Mouse (Mus musculus): ENCODE results near the gene Upk3a. TPM values are rescaled to one million over a fixed set of nuclear protein-coding genes. Genes with fewer than 3 reads are reported as not detected.
"Not testable (repeated sequence)": the region's sequence is repeated elsewhere in the genome, so short reads cannot be mapped to it uniquely, and the experiment has no call there.

The Upk3a gene
- polyA plus RNA-seq, 1 experiment from 2014 or later, result not detected

DNA sequence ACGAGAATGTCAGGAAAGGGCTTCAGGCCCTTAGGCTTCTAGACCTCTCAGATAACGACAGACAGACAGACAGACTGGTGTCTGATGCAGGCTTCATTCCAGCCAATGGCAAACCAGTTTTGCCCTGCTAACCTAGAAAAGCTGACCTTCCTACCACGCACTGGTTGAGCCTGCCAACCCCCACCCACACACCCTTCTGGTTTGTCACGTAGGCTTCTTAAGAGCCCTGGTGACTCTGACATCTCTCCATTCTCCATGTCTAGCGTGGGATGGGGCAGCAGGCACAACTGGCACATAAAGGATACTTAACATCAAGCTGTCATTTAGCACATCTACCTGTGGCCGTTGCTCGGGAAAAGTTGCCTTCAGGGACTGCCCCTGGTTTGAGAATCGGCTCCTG is 7.3 kb upstream of the Upk3a start:
- H3K27ac ChIP-seq, result no peak overlapping the region
- no peak overlapping the region for H3K4me2 ChIP-seq
- no peak for ATAC-seq (ENCODE audit: insufficient number of reproducible peaks, insufficient read depth, low FRiP score, low TSS enrichment, low read depth)
- no peaks in the 10 kb centered on the region for H3K27me3 ChIP-seq
- H3K36me3 ChIP-seq, result no peaks in the 10 kb centered on the region
- 79% methylated on average over 8 of the region's 8 CpGs for WGBS
- no peaks in the 10 kb centered on the region for H3K9me3 ChIP-seq
- H3K4me3 ChIP-seq (replicated peaks), result no peak overlapping the region
- H3K4me1 ChIP-seq (replicated peaks), result peaks cover 14% of the 10 kb centered on the region
- H3K9ac ChIP-seq (replicated peaks), result no peak overlapping the region

DNA sequence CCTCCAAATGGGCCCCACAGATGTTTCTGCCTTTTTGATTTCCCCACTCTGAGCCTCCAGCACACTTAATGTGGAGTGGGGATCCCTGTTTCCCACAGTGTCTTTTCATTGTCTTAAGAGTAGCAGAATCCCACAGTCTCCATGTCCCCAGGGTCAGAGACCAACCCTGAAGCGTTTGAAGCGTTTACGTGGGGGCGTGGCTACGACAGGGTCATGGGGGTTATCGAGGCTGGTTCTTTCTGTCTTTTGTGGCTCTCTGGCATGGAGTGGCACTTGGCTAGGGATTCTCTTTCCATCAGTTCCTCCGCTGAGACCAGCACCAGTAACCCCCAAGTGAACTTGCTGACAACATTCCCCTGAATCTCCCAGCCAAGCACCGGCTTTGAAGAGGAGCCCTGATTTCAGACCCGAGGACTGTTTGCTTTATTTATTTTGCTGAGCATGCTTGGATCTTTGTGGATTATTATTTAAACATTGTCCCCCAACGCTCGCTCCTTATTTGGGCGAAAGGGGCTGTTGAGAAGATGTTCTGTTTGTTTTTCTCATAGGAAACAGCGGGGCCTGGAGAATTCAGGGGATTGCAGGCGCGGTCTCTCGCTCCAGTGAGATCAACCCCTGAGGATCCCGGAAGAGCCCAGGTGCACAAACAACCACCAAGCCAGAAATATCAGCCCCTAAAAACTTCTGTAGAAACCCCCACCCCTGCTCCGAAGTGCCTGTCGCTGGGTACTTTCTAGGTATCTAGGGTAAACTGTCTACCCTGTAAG is 4.9 kb upstream of the Upk3a start:
- peaks cover 10% of the 10 kb centered on the region for H3K27me3 ChIP-seq
- no peak overlapping the region; the same call in 1 of the 2 replicates for H3K4me2 ChIP-seq
- WGBS, result 32% methylated on average over 19 of the region's 19 CpGs
- no peaks in the 10 kb centered on the region for H3K36me3 ChIP-seq
- no peak overlapping the region for H3K27ac ChIP-seq
- no peak for ATAC-seq (ENCODE audit: insufficient number of reproducible peaks, insufficient read depth, low FRiP score, low TSS enrichment, low read depth)
- peaks cover 14% of the 10 kb centered on the region; the same call in 1 of the 2 replicates for H3K4me1 ChIP-seq (replicated peaks)
- H3K9ac ChIP-seq (replicated peaks), result no peak overlapping the region
- H3K9me3 ChIP-seq, result no peaks in the 10 kb centered on the region
- no peak overlapping the region for H3K4me3 ChIP-seq (replicated peaks)

GRCm38 (mm10) chr15:85012662-85013054 is 4.3 kb upstream of the Upk3a start:
- H3K9ac ChIP-seq (replicated peaks), result no peak overlapping the region
- WGBS, result 8% methylated on average over 2 of the region's 2 CpGs
- no peak overlapping the region for H3K4me2 ChIP-seq
- no peak for ATAC-seq (ENCODE audit: insufficient number of reproducible peaks, insufficient read depth, low FRiP score, low TSS enrichment, low read depth)
- H3K4me3 ChIP-seq (replicated peaks), result no peak overlapping the region
- no peaks in the 10 kb centered on the region for H3K9me3 ChIP-seq
- H3K36me3 ChIP-seq, result no peaks in the 10 kb centered on the region
- H3K4me1 ChIP-seq (replicated peaks), result peaks cover 14% of the 10 kb centered on the region; the same call in 1 of the 2 replicates
- H3K27ac ChIP-seq, result no peak overlapping the region
- peaks cover 16% of the 10 kb centered on the region for H3K27me3 ChIP-seq

DNA sequence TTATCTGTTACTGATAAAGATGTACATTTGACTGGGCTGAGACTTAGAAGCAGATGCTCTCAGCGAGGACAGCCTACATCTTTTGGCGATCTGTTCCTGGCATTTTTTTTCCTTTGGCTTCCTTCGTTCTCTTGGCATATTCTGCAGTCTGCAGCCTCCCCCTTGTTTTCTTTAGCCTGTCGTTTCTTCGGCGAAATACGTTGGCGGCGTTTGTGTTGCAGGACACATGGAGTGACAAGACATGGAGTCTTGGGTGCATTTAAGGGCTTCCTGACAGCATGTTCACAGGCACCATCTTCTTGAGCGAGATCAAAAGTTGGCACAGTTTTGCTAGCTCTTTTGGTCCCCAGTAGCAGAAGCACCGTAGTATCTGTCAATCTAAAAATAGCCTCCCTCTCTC is 1.2 kb upstream of the Upk3a start:
- Histone ChIP-seq H3K4me1 (replicated peaks) (peaks cover 14% of the 10 kb centered on the region; the same call in 1 of the 2 replicates), H3K4me2 (no peak overlapping the region), H3K4me3 (replicated peaks) (no peak overlapping the region), H3K27ac (no peak overlapping the region), H3K36me3 (no peaks in the 10 kb centered on the region), H3K9ac (replicated peaks) (no peak overlapping the region), H3K27me3 (peaks cover 26% of the 10 kb centered on the region), H3K9me3 (no peaks in the 10 kb centered on the region)
- no peak for ATAC-seq (ENCODE audit: insufficient number of reproducible peaks, insufficient read depth, low FRiP score, low TSS enrichment, low read depth)
- 84% methylated on average over 11 of the region's 11 CpGs for WGBS

GRCm38 (mm10) chr15:85022211-85022610 is 5.3 kb downstream of the Upk3a start:
- no peaks in the 10 kb centered on the region for H3K36me3 ChIP-seq
- no peak overlapping the region for H3K9ac ChIP-seq (replicated peaks)
- no peak overlapping the region for H3K27ac ChIP-seq
- 70% methylated on average over 4 of the region's 4 CpGs for WGBS
- ATAC-seq (ENCODE audit: insufficient number of reproducible peaks, insufficient read depth, low FRiP score, low TSS enrichment, low read depth), result no peak
- H3K4me3 ChIP-seq (replicated peaks), result no peak overlapping the region
- no peaks in the 10 kb centered on the region for H3K9me3 ChIP-seq
- H3K4me2 ChIP-seq, result no peak overlapping the region
- no peaks in the 10 kb centered on the region for H3K4me1 ChIP-seq (replicated peaks)
- H3K27me3 ChIP-seq, result peaks cover 23% of the 10 kb centered on the region

DNA sequence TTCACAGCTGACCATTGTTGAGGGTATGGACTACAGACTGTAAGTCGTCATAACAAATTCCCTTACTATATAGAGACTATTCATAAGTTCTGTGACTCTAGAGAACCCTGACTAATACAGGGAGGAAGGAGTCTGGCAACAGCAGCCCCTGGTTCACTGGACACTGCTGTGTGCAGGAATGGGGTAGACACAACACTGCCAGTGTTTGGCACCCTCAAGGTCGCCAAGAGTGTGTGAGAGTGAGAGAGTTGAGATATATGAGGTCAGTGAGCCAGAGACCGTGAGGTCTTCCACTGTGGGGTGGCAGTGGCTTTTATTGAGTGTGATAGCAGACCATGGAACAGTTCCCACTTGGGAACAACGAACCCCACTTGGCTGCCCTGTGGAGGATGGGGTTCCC is 9.3 kb downstream of the Upk3a start:
- no peak overlapping the region for H3K27ac ChIP-seq
- H3K4me1 ChIP-seq (replicated peaks), result no peaks in the 10 kb centered on the region
- WGBS, result 75% methylated on average over 4 of the region's 4 CpGs
- no peaks in the 10 kb centered on the region for H3K36me3 ChIP-seq
- no peak overlapping the region for H3K4me3 ChIP-seq (replicated peaks)
- H3K9me3 ChIP-seq, result no peaks in the 10 kb centered on the region
- H3K27me3 ChIP-seq, result peaks cover 6% of the 10 kb centered on the region
- no peak for ATAC-seq (ENCODE audit: insufficient number of reproducible peaks, insufficient read depth, low FRiP score, low TSS enrichment, low read depth)
- H3K4me2 ChIP-seq, result no peak overlapping the region
- H3K9ac ChIP-seq (replicated peaks), result no peak overlapping the region

DNA sequence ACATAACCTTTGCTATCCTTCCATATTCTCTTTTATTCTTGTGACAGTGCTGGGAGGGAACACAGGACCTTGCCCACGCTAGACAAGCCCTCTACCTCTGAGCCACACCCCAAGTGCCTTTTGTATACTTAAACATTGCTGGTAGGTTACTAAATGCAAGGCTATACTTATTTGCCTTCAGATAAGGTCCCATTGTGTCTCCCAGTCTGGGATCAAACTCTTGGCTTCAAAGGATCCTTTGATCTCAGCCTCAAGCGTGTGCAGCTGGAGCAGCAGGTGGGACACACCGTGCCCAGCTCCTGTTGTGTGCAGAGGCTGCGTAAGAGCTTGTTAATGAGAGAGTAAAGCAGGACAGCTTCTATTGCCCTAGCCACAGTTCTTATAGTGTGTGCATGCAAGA is 10.8 kb downstream of the Upk3a start:
- WGBS, result 33% methylated on average over 4 of the region's 4 CpGs
- H3K4me3 ChIP-seq (replicated peaks), result no peak overlapping the region
- H3K27ac ChIP-seq, result no peak overlapping the region
- H3K36me3 ChIP-seq, result no peaks in the 10 kb centered on the region
- ATAC-seq (ENCODE audit: insufficient number of reproducible peaks, insufficient read depth, low FRiP score, low TSS enrichment, low read depth), result no peak
- H3K9me3 ChIP-seq, result no peaks in the 10 kb centered on the region
- no peaks in the 10 kb centered on the region for H3K4me1 ChIP-seq (replicated peaks)
- no peak overlapping the region for H3K4me2 ChIP-seq
- H3K27me3 ChIP-seq, result no peaks in the 10 kb centered on the region
- no peak overlapping the region for H3K9ac ChIP-seq (replicated peaks)

DNA sequence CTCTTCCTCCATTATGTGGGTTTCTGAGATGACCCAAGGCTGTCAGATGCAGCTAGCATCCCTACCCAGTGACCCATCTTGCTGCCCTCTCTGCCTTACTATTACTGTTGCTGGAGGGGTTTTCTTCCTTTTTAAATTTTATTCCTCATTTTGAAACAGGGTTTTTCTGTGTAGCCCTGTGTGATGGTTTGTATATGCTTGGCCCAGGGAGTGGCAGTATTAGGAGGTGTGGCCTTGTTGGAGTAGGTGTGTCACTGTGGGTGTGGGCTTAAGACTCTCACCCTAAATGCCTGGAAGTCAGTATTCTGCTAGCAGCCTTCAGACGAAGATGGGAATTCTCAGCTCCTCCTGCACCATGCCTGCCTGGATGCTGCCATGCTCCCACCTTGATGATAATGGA is 11.7 kb downstream of the Upk3a start, which contains the start of gene Fam118a:
Gene Fam118a (plus strand): TSS at position 301 of the 400 bp plus-strand sequence.
- H3K27me3 ChIP-seq; ATAC-seq (ENCODE audit: insufficient number of reproducible peaks, insufficient read depth, low FRiP score, low TSS enrichment, low read depth): not testable (repeated sequence)
- 41% methylated on average over 1 of the region's 1 CpGs for WGBS

GRCm38 (mm10) chr15:85030643-85031042 is 13.7 kb downstream of the Upk3a start:
- H3K27ac ChIP-seq; H3K4me1 ChIP-seq (replicated peaks); H3K27me3 ChIP-seq; ATAC-seq (ENCODE audit: insufficient number of reproducible peaks, insufficient read depth, low FRiP score, low TSS enrichment, low read depth); H3K4me3 ChIP-seq (replicated peaks); H3K36me3 ChIP-seq; H3K9me3 ChIP-seq; H3K4me2 ChIP-seq; H3K9ac ChIP-seq (replicated peaks): not testable (repeated sequence)
- WGBS, result 82% methylated on average over 1 of the region's 1 CpGs

More for the DNA sequence above, 11.7 kb downstream of the Upk3a start, which contains the start of gene Fam118a:
- not testable (repeated sequence) for H3K4me3 ChIP-seq (replicated peaks); H3K4me2 ChIP-seq; H3K9me3 ChIP-seq; H3K4me1 ChIP-seq (replicated peaks); H3K36me3 ChIP-seq; H3K27ac ChIP-seq; H3K9ac ChIP-seq (replicated peaks)

DNA sequence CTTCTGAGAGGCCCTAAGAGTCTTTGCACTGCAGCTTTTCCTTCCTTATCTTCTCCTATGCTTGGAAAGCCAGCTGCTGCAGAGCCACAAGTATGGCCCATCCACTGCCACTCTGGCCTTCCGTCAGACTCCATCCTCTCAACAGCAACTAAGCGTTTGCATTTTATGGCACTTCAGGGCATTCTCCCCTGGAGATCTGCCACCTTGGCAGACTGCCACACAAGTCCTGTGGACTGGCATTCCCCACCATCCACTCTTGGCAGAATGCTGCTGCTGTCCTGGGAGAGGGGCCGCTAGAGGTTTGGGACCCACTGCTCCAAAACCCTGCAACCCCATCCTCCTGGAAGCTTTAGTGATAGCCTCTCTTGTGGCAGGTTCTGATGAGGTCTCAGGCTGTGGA is 14.9 kb downstream of the Upk3a start:
- Histone ChIP-seq H3K36me3 (no peaks in the 10 kb centered on the region), H3K4me3 (replicated peaks) (no peak overlapping the region), H3K4me2 (no peak overlapping the region), H3K9me3 (no peaks in the 10 kb centered on the region), H3K4me1 (replicated peaks) (peaks cover 4% of the 10 kb centered on the region; the same call in 1 of the 2 replicates), H3K9ac (replicated peaks) (no peak overlapping the region), H3K27ac (no peak overlapping the region), H3K27me3 (peaks cover 8% of the 10 kb centered on the region; the same call in 1 of the 2 replicates)
- WGBS, result 79% methylated on average over 3 of the region's 3 CpGs
- no peak for ATAC-seq (ENCODE audit: insufficient number of reproducible peaks, insufficient read depth, low FRiP score, low TSS enrichment, low read depth)

GRCm38 (mm10) chr15:85033916-85034315 is 17.0 kb downstream of the Upk3a start:
- H3K9ac ChIP-seq (replicated peaks); H3K27ac ChIP-seq; H3K4me2 ChIP-seq; H3K36me3 ChIP-seq; ATAC-seq (ENCODE audit: insufficient number of reproducible peaks, insufficient read depth, low FRiP score, low TSS enrichment, low read depth); H3K27me3 ChIP-seq; H3K9me3 ChIP-seq; H3K4me3 ChIP-seq (replicated peaks): not testable (repeated sequence)
- 34% methylated on average over 7 of the region's 7 CpGs for WGBS
- H3K4me1 ChIP-seq (replicated peaks), result peaks cover 20% of the 10 kb centered on the region

All from limb, embryonic 12.5 days (tissue).